Mouse (Mus musculus) urinary bladder, postnatal 14 days (tissue): ENCODE results near the gene Akirin1.

Experiments
- DNase-seq: peaks from one replicate; pipeline ENCODE4 v3.0.0; 2021; ENCODE audit warnings: low spot score

The Akirin1 gene

DNA sequence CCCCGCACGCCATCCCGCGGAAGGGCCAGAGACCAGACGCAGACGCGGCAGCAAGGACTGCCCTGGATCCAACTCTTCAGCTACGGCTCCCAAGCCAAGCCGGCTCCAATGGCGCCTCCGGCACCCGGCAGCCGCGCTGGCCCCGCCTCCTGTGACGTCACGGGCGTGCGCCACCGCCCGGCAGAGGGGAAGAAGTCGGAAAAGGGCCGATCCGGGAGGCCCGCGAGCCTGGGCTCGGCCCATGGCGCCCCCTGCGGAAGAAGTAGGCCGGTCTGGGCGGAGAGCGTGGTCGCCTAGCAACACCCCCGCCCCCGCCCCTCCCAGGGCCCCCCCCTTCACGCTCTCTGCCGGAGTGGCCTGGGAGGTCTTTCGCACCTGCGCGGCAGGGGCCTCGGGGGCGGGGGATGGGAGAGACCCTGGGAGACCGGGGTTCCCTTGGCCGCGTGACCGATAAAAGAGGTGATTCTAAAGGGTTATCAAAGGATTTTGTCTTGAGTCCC is at the start of gene Akirin1:
Akirin1 (minus strand) TSS at position 194 of the 500 bp plus-strand sequence.
- DNase-seq, result peak; percentile 98

DNA sequence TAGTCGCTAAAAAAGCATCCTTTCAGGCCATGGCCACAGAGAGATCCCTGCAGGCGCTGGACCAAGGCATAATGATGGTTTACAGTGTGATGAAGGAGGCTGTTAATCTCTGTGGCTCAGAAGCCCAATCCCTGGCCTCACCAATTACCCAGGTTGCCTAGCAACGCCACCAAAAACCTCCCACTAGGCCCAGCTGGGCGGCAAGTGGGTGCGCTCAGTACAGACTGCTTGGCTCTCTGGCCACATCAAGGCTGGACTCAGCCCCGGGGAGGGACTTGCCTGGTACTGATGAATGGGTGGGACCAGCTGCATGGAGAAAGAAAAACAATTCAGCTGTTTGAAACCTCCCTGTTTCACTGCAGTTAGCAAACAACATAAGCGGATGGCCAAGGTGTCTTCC is 47.7 kb upstream of the Akirin1 start:
- DNase-seq, result no peak

GRCm38 (mm10) chr4:123797403-123797802 is 47.3 kb upstream of the Akirin1 start:
- DNase-seq, result no peak

GRCm38 (mm10) chr4:123795057-123795456 is 44.9 kb upstream of the Akirin1 start:
- no peak for DNase-seq

DNA sequence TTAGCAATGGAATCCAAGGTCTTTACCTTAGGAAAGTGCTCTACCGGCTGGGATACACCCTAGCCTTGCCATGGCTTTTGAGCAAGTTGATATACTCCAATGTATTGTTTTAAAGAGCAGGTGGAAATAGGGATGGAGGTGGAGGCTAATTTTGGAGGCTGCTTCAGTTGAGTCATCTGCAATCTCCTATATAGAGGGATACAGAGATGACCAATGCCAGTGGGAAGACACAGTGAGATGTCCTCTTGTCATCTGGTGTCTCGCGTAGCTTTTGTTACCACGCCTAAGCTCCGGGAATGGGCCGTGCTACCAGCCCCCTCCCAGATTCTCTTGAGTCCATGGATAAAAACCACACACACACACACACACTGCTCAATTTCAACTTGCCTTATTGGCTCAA is 43.0 kb upstream of the Akirin1 start:
- DNase-seq, result no peak

DNA sequence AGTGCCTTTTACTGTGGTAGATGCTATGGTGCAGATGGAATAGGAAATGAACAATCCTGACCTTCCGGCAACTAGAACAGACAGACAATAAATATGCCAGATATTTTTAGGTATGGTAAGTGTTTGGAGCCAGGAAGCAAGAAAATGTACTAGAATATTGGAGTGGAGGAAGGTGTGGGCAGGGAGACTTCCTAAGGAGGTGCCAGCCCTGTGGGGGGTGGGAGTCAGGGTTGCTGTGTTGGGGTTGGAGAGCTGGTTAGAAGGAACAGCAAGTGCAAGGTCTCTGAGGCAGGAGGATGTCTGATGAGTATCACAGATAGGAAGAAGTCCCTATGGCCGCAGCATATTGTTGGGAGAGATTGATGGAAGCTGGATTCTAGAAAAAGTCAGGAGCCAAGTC is 42.5 kb upstream of the Akirin1 start:
- DNase-seq, result no peak

GRCm38 (mm10) chr4:123787191-123787985 is 37.2 kb upstream of the Akirin1 start, which contains the start of gene Rhbdl2:
Gene Rhbdl2, plus strand, starts transcription at chr4:123787874.
- DNase-seq, result peak; percentile 85

DNA sequence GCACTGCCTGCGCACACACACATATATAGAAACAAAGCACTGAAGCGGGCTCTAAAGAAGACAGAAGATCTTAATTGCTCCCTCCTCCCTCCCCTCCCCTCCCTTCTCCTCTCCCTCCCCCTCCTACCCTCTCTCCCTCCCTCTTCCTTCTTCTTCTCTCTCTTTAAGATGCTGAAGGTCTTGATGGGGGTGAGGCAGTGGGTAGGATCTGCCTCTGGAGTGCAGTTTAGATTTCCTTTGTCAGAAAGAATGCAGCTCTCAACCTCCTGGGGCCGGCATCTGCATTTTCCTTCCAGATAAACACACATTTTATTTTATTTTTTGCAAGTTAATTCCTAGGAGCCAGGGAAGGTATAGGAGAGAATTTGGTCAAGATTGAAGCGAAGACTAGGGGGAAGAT is 18.1 kb upstream of the Akirin1 start:
- no peak for DNase-seq

- no peak for DNase-seq
Measured at GRCm38 (mm10) chr4:123767807-123768206, 17.7 kb upstream of the Akirin1 start.

GRCm38 (mm10) chr4:123765071-123765470 is 14.9 kb upstream of the Akirin1 start:
- DNase-seq, result peak; percentile 18

DNA sequence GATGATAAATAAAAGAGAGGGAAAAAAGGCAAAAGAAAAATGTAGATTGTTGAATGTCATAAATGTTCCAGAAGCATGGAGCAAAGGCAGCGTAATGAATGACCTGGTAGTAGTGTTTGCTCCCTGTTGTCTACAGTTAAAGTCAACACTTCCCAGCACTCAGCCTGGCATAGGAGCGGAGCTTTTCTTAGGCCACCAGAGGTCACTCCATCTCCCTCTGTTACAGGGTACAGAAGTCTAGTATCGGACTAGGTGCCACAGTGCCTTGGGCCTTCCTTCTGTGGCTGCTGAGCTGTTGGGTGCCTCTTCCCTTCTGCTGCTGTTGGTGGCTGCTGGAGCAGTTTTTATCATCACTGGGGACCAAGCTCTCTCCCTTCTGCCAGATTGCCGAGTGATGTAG is 8.2 kb upstream of the Akirin1 start:
- DNase-seq, result peak; percentile 34

GRCm38 (mm10) chr4:123750707-123751312 is 665 bp upstream of the Akirin1 start:
- DNase-seq, result peak; percentile 18

DNA sequence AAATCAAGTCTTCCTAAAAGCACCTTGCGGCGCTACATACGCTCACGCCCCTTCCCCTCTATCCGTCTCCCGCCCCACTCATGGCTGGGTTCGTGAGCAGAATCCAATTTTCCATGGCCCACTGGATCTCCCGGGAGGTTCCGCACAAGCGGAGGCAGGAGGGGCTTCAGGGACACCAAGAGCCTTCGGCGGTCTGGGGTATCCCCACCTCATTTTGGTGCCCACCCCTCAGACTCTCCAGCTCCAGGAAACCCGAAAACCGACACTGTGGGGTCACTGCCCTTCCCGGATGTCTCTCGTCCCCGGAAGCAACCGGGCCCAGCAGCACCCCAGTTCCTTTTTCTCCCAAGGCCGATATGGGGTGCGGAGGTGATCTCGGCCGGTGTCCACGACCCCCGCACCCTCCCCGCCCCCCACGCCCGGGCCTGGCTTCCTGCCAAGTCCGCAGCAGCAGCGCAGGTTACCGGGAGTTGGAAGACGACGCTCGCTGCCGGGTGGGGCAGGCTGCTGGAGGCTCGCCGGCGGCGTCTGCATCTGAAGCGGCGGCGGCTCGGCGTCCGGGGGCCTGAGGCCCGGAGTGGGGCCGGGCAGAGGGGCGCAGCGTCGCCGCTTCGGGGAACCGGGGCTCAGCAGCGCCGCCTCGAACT is 538 bp downstream of the Akirin1 start:
- DNase-seq, result no peak

DNA sequence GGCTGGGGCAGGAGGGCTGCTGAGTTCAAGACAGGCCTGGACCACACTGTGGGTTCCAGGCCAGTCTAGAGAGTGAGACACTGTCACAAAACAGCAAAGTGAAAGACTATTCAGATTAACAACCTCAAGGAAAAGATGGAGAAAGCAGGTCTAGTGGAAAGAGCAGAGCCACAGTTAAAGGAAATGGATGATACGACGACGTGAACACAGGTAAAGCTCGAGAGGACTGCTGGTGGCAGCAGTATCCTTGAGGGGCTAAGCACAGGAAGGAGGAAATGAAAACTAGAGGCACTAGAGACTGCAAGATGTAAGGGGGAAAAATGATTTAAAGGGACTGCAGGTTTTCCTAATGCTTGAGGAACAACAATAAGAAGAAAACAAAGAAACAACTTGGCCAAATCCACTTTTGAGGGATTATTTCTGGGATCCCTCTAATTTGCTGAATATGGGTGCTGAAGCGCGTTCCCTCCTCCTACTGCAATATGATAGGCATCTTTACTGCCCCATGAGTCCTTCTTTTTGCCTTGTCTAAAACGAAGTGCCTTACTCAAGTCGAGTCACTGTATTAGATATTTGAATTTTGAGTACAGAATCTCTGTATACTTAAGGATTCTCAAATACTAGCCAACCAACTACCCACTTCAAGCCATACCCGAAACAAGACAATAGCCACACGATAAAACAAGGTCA is 1.3 kb downstream of the Akirin1 start:
- DNase-seq, result no peak

DNA sequence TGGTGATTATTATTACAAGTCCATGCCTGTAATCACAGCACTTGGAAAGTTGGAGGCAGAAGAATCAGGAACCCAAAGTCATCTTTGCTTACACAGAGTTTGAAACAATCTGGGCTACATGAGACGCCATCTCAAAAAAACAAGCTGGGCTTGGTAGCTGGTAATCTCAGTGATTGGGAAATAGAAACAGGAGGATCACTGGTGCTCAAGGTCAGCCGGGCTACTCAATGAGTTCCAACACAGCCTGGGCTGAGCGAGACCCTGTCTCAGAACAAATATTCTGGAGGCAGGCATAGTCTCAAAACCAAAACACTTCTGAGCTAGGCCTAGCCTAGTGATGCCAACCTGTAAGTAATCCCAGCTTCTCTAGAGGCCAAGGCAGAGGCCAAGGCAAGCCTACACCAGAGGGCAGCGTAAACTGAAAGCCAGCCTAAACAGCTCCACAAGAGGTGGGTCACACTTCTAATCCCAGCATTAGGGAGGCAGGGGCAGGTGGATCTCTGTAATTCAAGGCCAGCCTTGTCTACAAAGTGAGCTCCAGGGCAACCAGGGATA is 4.8 kb downstream of the Akirin1 start:
- no peak for DNase-seq

DNA sequence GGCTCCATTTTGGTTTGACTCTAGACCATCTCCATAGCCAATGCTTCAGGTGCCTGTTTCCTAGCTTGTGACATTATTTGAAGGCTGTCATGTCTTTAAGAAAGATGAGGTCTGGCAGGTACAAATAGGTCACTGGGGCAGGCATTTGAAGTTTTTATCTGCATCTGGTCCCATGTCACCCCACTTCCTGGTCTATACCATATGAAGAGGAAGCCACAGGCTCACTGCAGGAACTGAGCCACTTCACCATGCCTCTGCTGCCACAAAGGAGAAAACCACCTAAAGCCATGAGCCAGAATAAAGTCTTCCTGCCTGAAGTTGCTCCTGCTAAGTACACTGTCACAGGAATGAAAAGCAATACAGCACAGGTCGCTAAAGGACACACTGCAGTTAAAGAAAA is 7.3 kb downstream of the Akirin1 start:
- no peak for DNase-seq

GRCm38 (mm10) chr4:123738708-123739107 is 11.4 kb downstream of the Akirin1 start:
- no peak for DNase-seq

- no peak for DNase-seq
Measured at GRCm38 (mm10) chr4:123733532-123733931, 16.6 kb downstream of the Akirin1 start.

- DNase-seq, result no peak
Measured at GRCm38 (mm10) chr4:123732921-123733320, 17.2 kb downstream of the Akirin1 start.

- DNase-seq, result no peak
Measured at GRCm38 (mm10) chr4:123732163-123732910, 17.8 kb downstream of the Akirin1 start.

DNA sequence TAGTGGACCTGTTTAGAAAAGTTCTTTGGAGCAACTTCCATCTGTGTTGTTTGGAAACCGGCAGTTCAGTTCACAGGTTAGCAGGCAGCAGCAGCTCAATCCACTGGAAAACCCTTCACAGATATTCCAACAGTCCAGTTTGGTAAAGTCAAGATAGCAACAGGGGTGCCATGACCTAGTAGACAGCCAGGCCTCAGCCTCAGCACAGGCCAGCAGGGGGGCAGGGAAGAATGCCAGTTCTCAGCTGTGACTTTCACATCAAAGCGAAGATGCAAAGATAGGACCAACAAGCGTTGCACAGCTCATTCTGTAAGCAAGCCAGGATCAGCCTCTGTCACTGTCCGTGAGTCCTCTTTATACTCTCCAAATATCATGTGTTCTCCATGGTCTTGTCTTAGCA is 28.4 kb downstream of the Akirin1 start:
- no peak for DNase-seq
